Mouse (Mus musculus) lung, embryonic 14.5 days (tissue): ENCODE data around the gene Hist1h3f. TPM values are rescaled to one million over a fixed set of nuclear protein-coding genes. Genes with fewer than 3 reads are reported as not detected.
"Not testable (repeated sequence)": the region's sequence is repeated elsewhere in the genome, so short reads cannot be mapped to it uniquely, and the experiment has no call there.

Source experiments
- ATAC-seq: fragments of 200-750 bp; cut with Nextera tagmentation; 2 replicates; pipeline ENCODE4 v1.8.0; 2017; ENCODE audit warnings: mild to moderate bottlenecking, moderate TSS enrichment, moderate library complexity; ENCODE audit not compliant: insufficient read depth
- DNase-seq: peaks from one replicate; pipeline ENCODE4 v3.0.0-alpha.2; 2015
- H3K27ac ChIP-seq: fragments of 300-500 bp; sonication (generic); 2 replicates; pipeline ENCODE4 v1.5.1; 2014; ENCODE audit warnings: low read depth, mild to moderate bottlenecking, moderate library complexity
- H3K27me3 ChIP-seq: fragments of 300-500 bp; sonication (generic); 2 replicates; pipeline ENCODE4 v1.6.1; 2014; ENCODE audit warnings: low read length, control low read depth; ENCODE audit not compliant: insufficient read depth
- H3K36me3 ChIP-seq: fragments of 300-500 bp; sonication (generic); 2 replicates; pipeline ENCODE4 v1.6.1; 2014; ENCODE audit warnings: control low read depth; ENCODE audit not compliant: insufficient read depth
- H3K4me1 ChIP-seq: fragments of 300-500 bp; sonication (generic); 2 replicates; pipeline ENCODE4 v1.6.1; 2014; ENCODE audit warnings: antibody characterized with exemption, control low read depth; ENCODE audit not compliant: insufficient read depth
- H3K4me2 ChIP-seq: fragments of 300-500 bp; sonication (generic); 2 replicates; pipeline ENCODE4 v1.6.1; 2014; ENCODE audit warnings: mild to moderate bottlenecking
- H3K4me3 ChIP-seq: fragments of 300-500 bp; sonication (generic); 2 replicates; pipeline ENCODE4 v1.5.1; 2014; ENCODE audit warnings: low read depth, low read length
- H3K9ac ChIP-seq: fragments of 300-500 bp; sonication (generic); 2 replicates; pipeline ENCODE4 v1.6.1; 2014
- H3K9me3 ChIP-seq: fragments of 300-500 bp; sonication (generic); 2 replicates; pipeline ENCODE4 v1.6.1; 2016; ENCODE audit warnings: low read depth, low read length, control low read depth
- CTCF ChIP-seq: IDR thresholded peaks from 2 replicates; pipeline ENCODE4 v1.5.1; 2016; ENCODE audit warnings: antibody characterized with exemption, low read depth
- WGBS: fragments of 180-500 bp; shearing (Covaris S2); extraction: QIAGEN DNeasy Blood & Tissue Kit; methylation state at CpG from one replicate; pipeline ENCODE4 v1.1.7; 2014; 5-methylcytosine and 5-hydroxymethylcytosine counted together
- polyA plus RNA-seq: library from polyadenylated mRNA; unstranded; fragments of >200 nt; fragmentation: Nextera tagmentation; extraction: Ambion mirVana; gene quantifications from 2 replicates; pipeline ENCODE4 v1.2.1, GENCODE M21; 2014

Gene Hist1h3f
- polyA plus RNA-seq, 1 experiment from 2014 or later: 2.6 TPM

DNA sequence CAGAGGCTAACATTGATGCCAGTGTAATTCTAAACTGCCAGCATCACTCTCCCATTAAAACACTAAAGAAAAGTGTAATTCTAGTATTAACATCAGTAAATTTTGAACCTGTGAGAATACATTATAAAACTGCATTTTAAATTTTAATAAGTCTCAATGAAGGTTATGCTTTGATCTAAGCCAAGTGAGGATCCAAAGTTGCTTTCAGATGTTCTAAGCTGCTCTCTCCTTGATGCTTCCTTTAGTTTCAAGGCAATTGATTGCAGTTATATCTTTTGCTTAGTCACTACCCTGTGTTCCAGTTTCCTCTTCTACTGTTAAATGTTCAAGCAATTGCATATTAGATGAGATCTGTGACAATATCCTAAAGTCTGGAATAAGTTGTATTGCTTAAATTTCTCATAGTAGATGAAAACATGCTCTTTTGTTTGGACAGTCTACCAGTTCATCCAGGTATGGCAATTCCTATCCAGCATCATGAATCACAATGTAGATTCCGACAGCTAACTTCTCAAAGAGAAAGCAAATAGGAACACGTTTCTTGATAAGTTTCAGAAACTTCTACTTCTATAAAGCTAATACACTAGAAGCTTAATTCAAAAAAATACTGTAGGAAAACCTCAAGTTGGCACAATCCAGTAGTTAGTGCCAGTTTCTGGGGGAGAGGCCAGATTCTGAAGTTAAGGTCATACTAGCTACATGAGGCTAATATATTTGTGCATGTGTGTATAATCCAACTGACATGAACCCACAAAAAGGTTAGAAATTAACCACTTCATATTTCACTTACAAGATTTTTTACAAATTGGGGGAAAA is 28.6 kb downstream of the Hist1h3f start:
- Histone ChIP-seq H3K9ac (peak overlapping the region; percentile 82), H3K4me2 (peak overlapping the region; percentile 87), H3K9me3 (no peaks in the 10 kb centered on the region), H3K27me3 (no peaks in the 10 kb centered on the region), H3K4me3 (peak overlapping the region; percentile 45), H3K4me1 (0 out of 2 replicates have a peak, but pooled peaks cover 3% of the 10 kb centered on the region), H3K36me3 (no peaks in the 10 kb centered on the region), H3K27ac (peak overlapping the region; percentile 99)
- ATAC-seq (no peak), DNase-seq (peak; percentile 65)
- no peak for TF ChIP-seq CTCF
- WGBS: 13% methylated on average over 2 of the region's 2 CpGs

DNA sequence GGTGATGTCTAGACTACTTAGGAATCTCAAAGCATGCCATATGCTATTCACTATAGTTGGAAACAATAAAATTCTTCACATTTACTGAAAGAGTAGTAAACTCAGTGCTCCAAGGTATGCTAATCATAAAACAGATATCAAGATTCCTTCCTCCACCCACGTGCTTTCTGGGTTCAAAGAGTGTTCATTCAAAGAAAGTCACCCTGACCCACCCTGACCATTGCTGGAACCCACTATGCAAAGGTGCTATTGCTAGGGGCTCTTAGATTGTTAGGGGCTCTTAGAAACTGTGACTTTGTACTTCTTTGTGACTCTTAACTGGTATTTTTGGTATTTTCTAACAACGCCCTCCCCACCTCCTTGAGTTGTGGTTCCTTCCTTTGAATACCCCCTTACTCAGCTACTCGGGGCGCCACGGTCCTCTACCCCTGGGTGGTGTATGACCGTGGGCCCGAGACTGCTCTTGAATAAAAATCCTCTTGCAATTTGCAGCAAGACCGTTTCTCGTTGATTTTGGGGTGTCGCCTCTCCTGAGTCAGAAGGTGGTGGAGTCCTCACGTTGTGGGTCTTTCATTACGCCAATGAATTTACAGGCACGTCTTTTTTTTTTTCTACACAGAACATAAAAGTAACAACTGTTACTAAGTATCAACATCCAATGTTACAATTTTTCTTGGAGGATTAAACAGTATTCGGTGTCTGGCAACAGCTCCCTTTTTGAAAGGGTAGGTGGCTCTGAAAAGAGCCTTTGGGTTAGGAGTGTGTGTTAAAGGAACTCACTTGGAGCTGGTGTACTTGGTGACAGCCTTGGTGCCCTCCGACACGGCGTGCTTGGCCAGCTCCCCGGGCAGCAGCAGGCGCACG is 29.4 kb downstream of the Hist1h3f start:
- peak overlapping the region; percentile 82 for H3K9ac ChIP-seq
- ATAC-seq, H3K27me3 ChIP-seq, H3K4me1 ChIP-seq, H3K9me3 ChIP-seq, H3K36me3 ChIP-seq: not testable (repeated sequence)
- WGBS: 4% methylated on average over 17 of the region's 20 CpGs
- H3K27ac ChIP-seq: peak overlapping the region; percentile 99
- peak overlapping the region; percentile 45 for H3K4me3 ChIP-seq
- peak overlapping the region; percentile 87 for H3K4me2 ChIP-seq
- DNase-seq: peak; percentile 52

DNA sequence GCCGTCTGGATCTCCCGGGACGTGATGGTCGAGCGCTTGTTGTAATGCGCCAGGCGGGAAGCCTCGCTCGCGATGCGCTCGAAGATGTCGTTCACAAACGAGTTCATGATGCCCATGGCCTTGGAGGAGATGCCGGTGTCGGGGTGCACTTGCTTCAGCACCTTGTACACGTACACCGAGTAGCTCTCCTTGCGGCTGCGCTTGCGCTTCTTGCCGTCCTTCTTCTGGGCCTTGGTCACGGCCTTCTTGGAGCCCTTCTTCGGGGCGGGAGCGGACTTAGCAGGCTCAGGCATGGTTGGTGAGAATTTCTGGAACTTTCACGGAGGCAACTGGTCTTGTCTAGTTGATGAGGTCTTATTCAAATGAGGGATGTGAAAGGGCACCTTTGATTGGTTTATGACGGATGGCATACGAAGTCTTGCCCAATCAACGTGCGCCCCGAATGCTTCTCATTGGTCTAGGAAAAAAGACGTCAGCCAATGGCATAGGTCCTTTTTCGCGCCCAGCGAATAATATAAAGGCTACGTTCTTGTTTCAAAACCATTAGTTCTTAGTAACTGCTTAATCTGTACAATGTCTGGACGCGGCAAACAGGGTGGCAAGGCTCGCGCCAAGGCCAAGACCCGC is 30.2 kb downstream of the Hist1h3f start, which contains the start of the genes Hist1h2bf and Hist1h2ad:
Gene Hist1h2bf, minus strand, starts transcription at position 299 of the 627 bp plus-strand sequence.
Gene Hist1h2ad, plus strand, starts transcription at position 484 of the 627 bp plus-strand sequence.
- Histone ChIP-seq H3K27ac (peak within 1 kb of the TSS; percentile 99), H3K4me2 (peak within 1 kb of the TSS; percentile 87), H3K4me3 (peak within 1 kb of the TSS; percentile 45), H3K9ac (peak within 1 kb of the TSS; percentile 82)
- not testable (repeated sequence) for H3K27me3 ChIP-seq, H3K9me3 ChIP-seq, H3K36me3 ChIP-seq, H3K4me1 ChIP-seq
- under 1% methylated on average over 20 of the region's 42 CpGs for WGBS
- ATAC-seq: peak; percentile 85
- DNase-seq: peak; percentile 99

DNA sequence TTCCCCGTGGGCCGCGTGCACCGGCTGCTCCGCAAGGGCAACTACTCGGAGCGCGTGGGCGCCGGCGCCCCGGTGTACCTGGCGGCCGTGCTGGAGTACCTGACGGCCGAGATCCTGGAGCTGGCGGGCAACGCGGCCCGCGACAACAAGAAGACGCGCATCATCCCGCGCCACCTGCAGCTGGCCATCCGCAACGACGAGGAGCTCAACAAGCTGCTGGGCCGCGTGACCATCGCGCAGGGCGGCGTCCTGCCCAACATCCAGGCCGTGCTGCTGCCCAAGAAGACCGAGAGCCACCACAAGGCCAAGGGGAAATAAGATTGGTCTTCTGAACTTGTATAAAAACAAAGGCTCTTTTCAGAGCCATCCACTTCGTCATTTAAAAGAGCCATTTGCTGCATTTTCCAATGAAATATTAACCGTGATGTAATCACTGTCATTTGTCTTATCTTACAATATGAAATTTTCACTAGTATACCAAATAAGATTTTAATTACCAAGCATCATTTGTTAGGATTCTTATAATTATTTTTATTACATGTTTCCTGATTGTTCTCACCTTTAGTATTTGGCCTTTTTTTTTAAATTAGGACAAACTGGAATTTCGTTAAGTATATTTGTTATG is 30.8 kb downstream of the Hist1h3f start:
- not testable (repeated sequence) for H3K9me3 ChIP-seq, H3K27me3 ChIP-seq, H3K4me1 ChIP-seq, H3K36me3 ChIP-seq
- peak overlapping the region; percentile 49 for H3K9ac ChIP-seq
- ATAC-seq: peak; percentile 0; the same call in 1 of the 2 replicates
- H3K4me2 ChIP-seq: peak overlapping the region; percentile 87
- peak; percentile 64 for DNase-seq
- under 1% methylated on average over 5 of the region's 39 CpGs for WGBS
- H3K27ac ChIP-seq: peak overlapping the region; percentile 99
- peak overlapping the region; percentile 45 for H3K4me3 ChIP-seq

DNA sequence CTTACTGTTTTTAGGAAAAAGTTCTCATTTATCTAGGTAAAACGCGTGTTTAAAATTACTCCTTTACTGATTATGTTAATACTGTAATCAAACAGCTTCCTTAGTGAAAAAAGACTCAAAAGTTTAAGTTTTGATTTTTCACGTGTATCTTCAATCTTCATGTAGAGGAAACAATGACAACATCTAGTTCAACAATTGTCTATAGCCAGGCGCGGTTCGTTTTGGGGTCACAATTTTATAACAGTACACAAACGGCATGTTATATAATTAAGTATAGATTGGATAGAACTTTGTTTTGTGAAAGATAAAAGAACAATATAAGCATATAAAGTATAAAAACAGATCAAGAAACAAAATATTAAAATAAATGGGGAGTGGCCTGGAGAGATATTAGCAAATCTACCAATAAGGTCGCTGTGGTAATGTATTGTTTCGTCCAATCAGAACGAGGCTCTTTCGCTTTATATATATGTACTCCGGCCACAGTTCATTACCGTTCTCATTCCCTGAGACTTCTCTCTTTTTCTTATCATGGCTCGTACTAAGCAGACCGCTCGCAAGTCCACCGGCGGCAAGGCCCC is 31.5 kb downstream of the Hist1h3f start, which contains the start of gene Hist1h3d:
Gene Hist1h3d, plus strand, starts transcription at position 493 of the 581 bp plus-strand sequence.
- Histone ChIP-seq H3K36me3 (no peaks in the 10 kb centered on the region), H3K27ac (peak within 1 kb of the TSS; percentile 97), H3K4me2 (peak within 1 kb of the TSS; percentile 79), H3K4me1 (0 out of 2 replicates have a peak, but pooled peaks cover 4% of the 10 kb centered on the region), H3K4me3 (peak within 1 kb of the TSS; percentile 45), H3K9me3 (no peaks in the 10 kb centered on the region), H3K9ac (peak within 1 kb of the TSS; percentile 82), H3K27me3 (no peaks in the 10 kb centered on the region)
- ATAC-seq: peak; percentile 56
- no peak for TF ChIP-seq CTCF
- DNase-seq: peak; percentile 96
- under 1% methylated on average over 18 of the region's 18 CpGs for WGBS

DNA sequence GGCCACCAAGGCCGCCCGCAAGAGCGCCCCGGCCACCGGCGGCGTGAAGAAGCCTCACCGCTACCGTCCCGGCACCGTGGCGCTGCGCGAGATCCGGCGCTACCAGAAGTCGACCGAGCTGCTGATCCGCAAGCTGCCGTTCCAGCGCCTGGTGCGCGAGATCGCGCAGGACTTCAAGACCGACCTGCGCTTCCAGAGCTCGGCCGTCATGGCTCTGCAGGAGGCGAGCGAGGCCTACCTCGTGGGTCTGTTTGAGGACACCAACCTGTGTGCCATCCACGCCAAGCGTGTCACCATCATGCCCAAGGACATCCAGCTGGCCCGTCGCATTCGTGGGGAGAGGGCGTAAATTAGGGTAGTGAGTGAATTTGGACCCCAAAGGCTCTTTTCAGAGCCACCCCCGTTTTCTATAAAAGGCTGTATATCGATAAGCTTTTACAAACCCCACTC is 32.0 kb downstream of the Hist1h3f start:
- not testable (repeated sequence) for ATAC-seq, H3K27me3 ChIP-seq, H3K4me1 ChIP-seq, H3K9me3 ChIP-seq, H3K36me3 ChIP-seq, DNase-seq
- 1% methylated on average over 12 of the region's 40 CpGs for WGBS
- Histone ChIP-seq H3K27ac (peak overlapping the region; percentile 97), H3K4me2 (peak overlapping the region; percentile 79), H3K4me3 (peak overlapping the region; percentile 45), H3K9ac (peak overlapping the region; percentile 82)
